Mouse (Mus musculus) frontal cortex, postnatal 10 days (tissue): ENCODE measurements around the gene Abhd16a.

ENCODE experiments used
- DNase-seq, 2 experiments: peaks; one replicate each; pipeline ENCODE4 v3.0.0; 2022; ENCODE audit warnings: low spot score in 2 of 2, mixed read lengths in 1 of 2

Gene Abhd16a

DNA sequence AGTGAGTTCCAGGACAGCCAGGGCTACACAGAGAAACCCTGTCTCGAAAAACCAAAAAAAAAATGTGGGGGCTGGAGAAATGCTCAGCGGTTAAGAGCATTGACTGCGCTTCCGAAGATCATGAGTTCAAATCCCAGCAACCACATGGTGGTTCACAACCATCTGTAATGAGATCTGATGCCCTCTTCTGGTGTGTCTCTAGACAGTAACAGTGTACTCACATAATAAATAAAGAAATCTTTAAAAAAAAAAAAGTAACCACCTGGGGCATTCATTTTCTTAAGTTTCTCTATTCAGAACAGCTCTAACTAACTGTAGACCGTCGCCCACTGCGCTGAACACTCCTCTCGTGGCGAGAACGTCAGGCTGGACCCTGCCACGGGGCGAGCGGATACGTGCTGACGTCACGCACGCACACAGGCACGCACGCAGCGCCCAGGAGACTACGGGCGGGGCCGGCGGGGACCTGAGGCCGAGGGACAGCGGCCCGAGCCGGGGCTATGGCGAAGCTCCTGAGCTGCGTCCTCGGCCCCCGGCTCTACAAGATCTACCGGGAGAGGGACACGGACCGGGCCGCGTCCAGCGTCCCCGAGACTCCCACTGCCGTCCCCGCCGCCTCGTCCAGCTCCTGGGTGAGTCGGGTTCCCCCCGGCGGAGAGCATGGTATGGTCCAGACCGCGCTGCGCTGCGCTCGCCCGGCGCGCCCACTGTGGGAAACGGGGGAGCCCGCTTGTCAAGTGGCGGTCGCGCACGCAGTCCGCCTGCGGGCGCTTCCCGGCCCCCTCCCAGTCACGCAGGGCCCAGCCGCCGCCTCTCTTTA, at the start of gene Abhd16a:
Abhd16a (plus strand) TSS at position 439 of the 820 bp plus-strand sequence.
- DNase-seq, result peak; percentile 90 to 93

- no peak for DNase-seq
Observed at GRCm38 (mm10) chr17:35043794-35044193, 45.3 kb upstream of the Abhd16a start.

GRCm38 (mm10) chr17:35044904-35045806, 43.9 kb upstream of the Abhd16a start:
- no peak for DNase-seq

GRCm38 (mm10) chr17:35045807-35046680, 43.0 kb upstream of the Abhd16a start:
- DNase-seq, result no peak

DNA sequence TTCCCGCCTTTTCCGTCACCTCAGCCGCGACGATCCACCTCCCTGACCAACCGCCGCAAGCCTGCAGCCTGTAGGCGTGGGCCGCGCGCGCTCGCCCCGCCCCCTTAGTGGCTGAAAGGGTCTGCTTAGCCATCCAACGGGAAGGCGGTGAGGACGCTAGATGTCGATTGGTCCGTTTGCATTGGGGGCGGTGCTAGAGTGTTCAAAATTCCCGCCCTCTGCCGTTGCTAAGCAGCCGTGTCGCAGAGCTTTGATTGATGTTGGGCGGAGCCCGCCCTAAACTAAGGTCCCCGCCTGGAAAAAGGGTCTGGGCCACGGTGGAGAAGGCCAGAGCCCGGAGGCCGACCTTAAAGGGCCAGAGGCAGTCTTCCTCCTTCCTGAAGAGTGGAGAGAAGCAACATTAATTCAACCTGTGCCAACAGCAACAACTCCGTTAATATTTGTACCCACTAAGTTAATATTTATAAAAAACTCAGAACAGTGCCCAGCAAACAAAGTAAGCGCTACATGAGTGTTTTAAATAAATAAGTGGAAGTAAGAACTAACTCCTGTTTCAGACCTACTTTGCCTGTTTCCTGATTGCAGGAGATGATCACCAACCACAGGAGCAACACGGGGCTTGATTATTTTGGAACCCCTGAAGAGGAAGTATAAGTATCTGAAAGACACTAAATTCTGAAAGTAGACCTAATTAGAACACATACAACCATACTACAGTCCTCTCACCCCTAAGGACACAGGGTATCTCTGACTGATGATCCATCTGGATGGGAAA, 42.2 kb upstream of the Abhd16a start, which contains the start of gene Msh5:
Msh5 (minus strand) TSS at position 65 of the 775 bp plus-strand sequence.
- DNase-seq, result peak; percentile 95 to 96

DNA sequence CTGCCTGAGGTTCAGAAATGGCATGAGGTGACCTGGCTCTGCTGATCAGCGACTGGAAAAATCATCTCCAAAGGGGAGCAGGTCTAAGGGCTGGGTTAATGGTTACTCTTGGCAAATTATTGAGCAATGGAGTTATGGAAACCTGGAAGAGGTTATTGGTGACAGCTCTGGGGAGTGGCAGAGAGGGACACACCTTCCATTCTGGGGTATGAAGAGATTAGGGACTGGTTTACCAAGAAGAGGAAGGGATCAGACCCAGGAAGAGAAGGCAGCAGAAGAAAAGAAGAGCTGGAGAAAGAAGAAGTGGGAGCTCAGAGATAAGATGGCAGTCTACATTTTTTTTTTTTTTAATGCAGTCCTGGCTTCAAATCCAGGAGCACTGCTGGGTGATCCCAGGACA, 41.4 kb upstream of the Abhd16a start:
- DNase-seq, result no peak

DNA sequence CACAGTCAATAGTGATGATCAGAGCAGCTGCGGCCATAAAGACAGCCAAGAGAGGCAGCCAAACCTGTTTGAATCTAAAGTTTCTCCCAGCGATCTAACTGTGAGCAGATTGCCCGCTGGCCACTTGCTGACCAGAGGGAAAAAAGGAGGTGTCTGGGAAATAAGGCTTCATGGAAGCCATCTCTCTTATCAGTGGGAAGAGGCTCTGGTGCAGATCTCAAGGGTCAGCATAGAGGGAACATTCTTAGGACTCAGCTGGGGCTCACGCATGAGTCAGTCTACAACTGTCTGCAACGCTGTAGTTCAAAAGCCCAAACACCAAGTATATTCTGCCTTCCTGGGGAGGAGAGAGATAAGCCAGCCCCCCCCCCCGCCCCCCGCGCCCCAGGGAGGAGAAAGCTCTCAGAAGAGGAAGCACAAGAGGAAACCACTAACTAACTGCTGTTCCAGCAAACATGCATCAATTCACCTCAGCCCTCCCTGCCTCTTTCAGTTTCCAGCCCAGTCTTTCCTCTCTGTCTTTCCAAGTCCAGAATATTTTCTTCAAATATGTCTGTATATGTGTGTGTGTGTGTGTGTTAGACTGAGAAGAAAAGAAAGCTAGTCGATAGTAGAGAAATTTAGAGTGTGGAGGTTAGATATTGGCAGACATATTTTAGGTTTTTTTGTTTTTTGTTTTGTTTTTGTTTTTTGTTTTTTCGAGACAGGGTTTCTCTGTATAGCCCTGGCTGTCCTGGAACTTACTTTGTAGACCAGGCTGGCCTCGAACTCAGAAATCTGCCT, 40.7 kb upstream of the Abhd16a start:
- no peak for DNase-seq

GRCm38 (mm10) chr17:35048932-35049440, 40.1 kb upstream of the Abhd16a start:
- DNase-seq, result no peak

DNA sequence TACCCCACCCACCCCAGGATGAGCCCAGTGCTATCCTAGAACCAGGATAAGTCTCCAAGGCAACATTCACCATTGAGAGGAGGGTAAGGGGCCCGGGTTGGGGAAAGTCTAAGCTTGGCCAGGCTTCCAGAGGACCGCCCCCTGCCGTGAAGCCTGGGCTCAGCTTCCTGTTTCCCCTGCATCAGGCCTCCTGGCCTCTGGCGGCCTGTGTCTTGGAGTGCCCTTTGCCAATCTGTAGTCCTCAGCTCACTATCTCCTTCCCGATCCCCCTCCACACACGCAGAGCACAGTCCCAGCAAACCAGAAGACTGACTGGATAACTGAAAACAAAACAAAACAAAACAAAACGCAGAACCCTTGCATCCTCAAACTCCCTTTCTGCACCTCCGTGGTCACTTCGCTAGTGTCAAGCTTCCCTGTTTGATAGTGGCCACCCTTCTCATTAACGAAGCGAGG, 39.5 kb upstream of the Abhd16a start, which contains the start of gene Clic1:
Clic1 (plus strand) TSS at position 406 of the 456 bp plus-strand sequence.
- DNase-seq, result no peak

GRCm38 (mm10) chr17:35050126-35050750, 38.8 kb upstream of the Abhd16a start:
- peak in 1 of 2 experiments; percentile 38 for DNase-seq

- DNase-seq, result peak in 1 of 2 experiments; percentile 42
Observed at GRCm38 (mm10) chr17:35051156-35052086, 37.6 kb upstream of the Abhd16a start.

DNA sequence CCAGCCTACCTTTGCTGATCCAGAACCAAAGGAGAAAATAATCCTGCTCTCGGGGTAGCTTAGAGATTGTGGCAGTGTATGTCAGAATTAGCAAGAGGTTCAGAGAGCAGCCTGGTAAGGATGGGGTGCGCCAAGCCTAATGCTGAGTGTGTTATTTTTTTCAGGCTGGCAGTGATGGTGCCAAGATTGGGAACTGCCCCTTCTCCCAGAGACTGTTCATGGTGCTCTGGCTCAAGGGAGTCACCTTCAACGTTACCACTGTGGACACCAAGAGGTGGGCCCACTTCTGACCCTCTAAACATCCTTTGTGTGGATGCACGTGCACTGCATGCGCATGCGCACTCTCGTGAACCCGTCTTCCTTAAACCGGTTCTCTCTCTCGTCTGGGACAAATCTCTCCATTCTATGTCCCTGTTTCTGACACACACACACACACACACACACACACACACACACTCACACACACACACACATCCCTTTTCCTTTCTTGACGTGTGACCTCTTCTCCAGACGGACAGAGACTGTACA, 36.7 kb upstream of the Abhd16a start:
- DNase-seq, result no peak

DNA sequence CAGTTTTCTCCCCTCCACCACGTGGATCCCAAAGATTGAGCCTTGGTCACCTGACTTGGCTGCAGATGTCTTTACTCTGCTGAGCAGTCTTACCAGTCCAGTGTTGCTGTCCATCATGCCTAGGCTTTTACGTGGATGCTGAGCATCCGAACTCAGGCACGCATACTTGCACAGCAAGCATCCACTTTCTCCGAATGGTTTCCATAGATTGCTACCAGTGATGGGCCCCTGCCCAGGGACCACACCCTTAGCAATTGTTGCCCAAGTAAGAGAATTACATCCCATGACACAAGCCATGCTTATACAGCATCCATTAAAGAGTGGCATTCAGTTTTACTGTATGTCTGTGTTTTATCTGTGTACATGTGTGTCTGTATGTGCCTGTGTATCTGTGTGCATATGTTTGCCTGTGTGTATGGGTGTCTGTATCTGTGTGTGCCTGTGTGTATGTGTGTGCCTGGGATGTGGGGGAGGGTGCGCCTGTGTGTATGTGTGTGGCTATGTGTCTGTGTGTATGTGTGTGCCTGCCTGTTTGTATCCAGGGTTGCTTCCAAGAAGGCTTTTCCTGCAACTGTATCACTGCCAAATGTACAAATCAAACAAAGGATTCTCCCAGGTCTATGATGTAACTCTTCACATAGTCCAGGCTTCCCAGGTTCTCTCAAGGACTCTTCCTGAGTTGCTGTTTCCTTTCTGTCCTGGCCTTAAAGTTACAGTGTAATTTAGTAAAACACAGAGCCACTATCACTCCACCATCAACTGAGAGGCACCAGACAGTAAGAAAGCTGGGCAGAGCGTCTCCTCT, 33.2 kb upstream of the Abhd16a start:
- no peak for DNase-seq

DNA sequence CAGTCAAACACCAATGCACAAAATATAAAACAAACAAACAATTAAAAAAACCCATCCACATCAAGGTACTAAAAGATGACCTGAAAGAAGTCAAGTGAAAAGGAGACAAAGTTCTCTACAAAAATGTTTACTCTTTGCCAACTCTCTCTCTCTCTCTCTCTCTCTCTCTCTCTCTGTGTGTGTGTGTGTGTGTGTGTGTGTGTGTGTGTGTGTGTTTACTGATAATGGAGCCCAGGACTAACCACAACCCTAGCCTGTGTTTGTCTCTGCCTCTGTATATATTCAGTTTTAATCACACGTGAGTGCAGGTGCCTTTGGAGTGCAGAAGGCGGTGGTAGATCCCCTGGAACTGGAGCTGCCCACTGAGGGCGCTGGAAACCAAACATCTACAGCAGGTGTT, 32.0 kb upstream of the Abhd16a start:
- DNase-seq, result no peak

- DNase-seq, result no peak
Observed at GRCm38 (mm10) chr17:35058316-35058715, 30.7 kb upstream of the Abhd16a start.
